Comparison of ENCODE assay signal across 23 mouse cellular contexts in genomic region chr6:37425833-37426232, GRCm38 (mm10). TPM values are rescaled to one million over a fixed set of nuclear protein-coding genes. Genes with fewer than 3 reads are reported as not detected.
DNase-seq lines count a peak whose midpoint lies in the region; ATAC-seq lines count a peak whose summit lies in the region.
"Had no signal": no experiment of that assay in that cellular context is flagged by ENCODE, and none has a peak within 500 bp of the region (broad histone marks: within the 10 kb centered on the region; RNA-seq: fewer than 3 reads in every experiment).

No protein-coding gene starts in this region.

- no peak overlapping the region for H3K4me3 ChIP-seq in heart, embryonic 10.5 days
- H3K4me3 ChIP-seq in kidney, embryonic 14.5 days (ENCODE audit: low read length) = no peak overlapping the region
- H3K4me3 ChIP-seq in lung, embryonic 15.5 days = no peak overlapping the region
- H3K4me3 ChIP-seq in limb, embryonic 15.5 days = no peak overlapping the region
- H3K4me3 ChIP-seq: hindbrain, embryonic 10.5 days; intestine, embryonic 15.5 days; kidney, embryonic 15.5 days; liver, embryonic 13.5 days; midbrain, embryonic 15.5 days; neural tube, embryonic 12.5 days had no signal

- H3K4me1 ChIP-seq in heart, embryonic 10.5 days = peaks cover 97% of the 10 kb centered on the region
- H3K4me1 ChIP-seq in kidney, embryonic 14.5 days (ENCODE audit: control insufficient read depth, insufficient read depth, low read length) = peaks cover 35% of the 10 kb centered on the region
- H3K4me1 ChIP-seq in lung, embryonic 15.5 days = peaks cover 94% of the 10 kb centered on the region
- peaks cover 89% of the 10 kb centered on the region for H3K4me1 ChIP-seq in limb, embryonic 15.5 days

- no peaks in the 10 kb centered on the region for H3K27me3 ChIP-seq in heart, embryonic 10.5 days (ENCODE audit: insufficient read depth, poor library complexity, severe bottlenecking)
- H3K27me3 ChIP-seq in kidney, embryonic 14.5 days (ENCODE audit: control insufficient read depth, insufficient read depth, low read length) = no peaks in the 10 kb centered on the region
- no peaks in the 10 kb centered on the region for H3K27me3 ChIP-seq in lung, embryonic 15.5 days
- H3K27me3 ChIP-seq in limb, embryonic 15.5 days = no peaks in the 10 kb centered on the region
- H3K27me3 ChIP-seq: intestine, embryonic 15.5 days; kidney, embryonic 15.5 days; liver, embryonic 13.5 days; midbrain, embryonic 15.5 days; neural tube, embryonic 12.5 days had no signal

- H3K36me3 ChIP-seq in heart, embryonic 10.5 days = peaks cover 36% of the 10 kb centered on the region
- peaks cover 7% of the 10 kb centered on the region; the same call in 1 of the 2 replicates for H3K36me3 ChIP-seq in kidney, embryonic 14.5 days (ENCODE audit: control insufficient read depth, insufficient read depth, low read length)
- no peaks in the 10 kb centered on the region for H3K36me3 ChIP-seq in lung, embryonic 15.5 days
- H3K36me3 ChIP-seq in limb, embryonic 15.5 days = peaks cover 9% of the 10 kb centered on the region; the same call in 1 of the 2 replicates
- H3K36me3 ChIP-seq: hindbrain, embryonic 10.5 days; intestine, embryonic 15.5 days; liver, embryonic 13.5 days; midbrain, embryonic 15.5 days; neural tube, embryonic 12.5 days had no signal

- peak overlapping the region; percentile 93 for H3K27ac ChIP-seq in heart, embryonic 10.5 days
- no peak overlapping the region for H3K27ac ChIP-seq in kidney, embryonic 14.5 days (ENCODE audit: low read depth, low read length)
- peak overlapping the region; percentile 92; the same call in 1 of the 2 replicates for H3K27ac ChIP-seq in lung, embryonic 15.5 days
- peak overlapping the region; percentile 86; the same call in 1 of the 2 replicates for H3K27ac ChIP-seq in limb, embryonic 15.5 days
- H3K27ac ChIP-seq: hindbrain, embryonic 10.5 days; intestine, embryonic 15.5 days; liver, embryonic 13.5 days; macrophage; midbrain, embryonic 15.5 days; neural tube, embryonic 12.5 days had no signal

- no peak overlapping the region for H3K9ac ChIP-seq in kidney, embryonic 14.5 days (ENCODE audit: low read depth, low read length)
- no peak overlapping the region for H3K9ac ChIP-seq in lung, embryonic 15.5 days
- no peak overlapping the region for H3K9ac ChIP-seq in limb, embryonic 15.5 days
- H3K9ac ChIP-seq: intestine, embryonic 15.5 days; kidney, embryonic 15.5 days; liver, embryonic 13.5 days; midbrain, embryonic 15.5 days; neural tube, embryonic 12.5 days had no signal

- no peak overlapping the region for H3K4me2 ChIP-seq in kidney, embryonic 14.5 days (replicated peaks; ENCODE audit: low read depth, low read length)
- no peak overlapping the region for H3K4me2 ChIP-seq in lung, embryonic 15.5 days
- H3K4me2 ChIP-seq in limb, embryonic 15.5 days = no peak overlapping the region
- H3K4me2 ChIP-seq: intestine, embryonic 15.5 days; kidney, embryonic 15.5 days; liver, embryonic 13.5 days; midbrain, embryonic 15.5 days; neural tube, embryonic 12.5 days had no signal

- 61% methylated on average over 3 of the region's 3 CpGs for WGBS in heart, embryonic 10.5 days
- 57% methylated on average over 3 of the region's 3 CpGs for WGBS in kidney, embryonic 14.5 days
- 44% methylated on average over 3 of the region's 3 CpGs for WGBS in lung, embryonic 15.5 days
- 68% methylated on average over 3 of the region's 3 CpGs for WGBS in limb, embryonic 15.5 days

- no peak for ATAC-seq in kidney, embryonic 14.5 days (ENCODE audit: low FRiP score, low TSS enrichment)
- ATAC-seq in lung, embryonic 15.5 days (ENCODE audit: borderline replicate concordance, extremely low read depth, low FRiP score, low TSS enrichment) = no peak
- ATAC-seq in limb, embryonic 15.5 days (ENCODE audit: insufficient number of reproducible peaks, low FRiP score, low TSS enrichment, low read depth) = no peak
- ATAC-seq: hindbrain, embryonic 16.5 days; intestine, embryonic 15.5 days; midbrain, embryonic 15.5 days had no signal

- no peaks in the 10 kb centered on the region for H3K9me3 ChIP-seq in heart, embryonic 10.5 days
- H3K9me3 ChIP-seq in kidney, embryonic 14.5 days (ENCODE audit: control insufficient read depth, low read length) = no peaks in the 10 kb centered on the region
- H3K9me3 ChIP-seq in lung, embryonic 15.5 days = no peaks in the 10 kb centered on the region
- no peaks in the 10 kb centered on the region for H3K9me3 ChIP-seq in limb, embryonic 15.5 days
- H3K9me3 ChIP-seq: hindbrain, embryonic 10.5 days; intestine, embryonic 15.5 days; kidney, embryonic 15.5 days; liver, embryonic 13.5 days; midbrain, embryonic 15.5 days; neural tube, embryonic 12.5 days had no signal

- DNase-seq in heart, embryonic 10.5 days (ENCODE audit: low spot score) = no peak
- DNase-seq in heart, adult 9 months (ENCODE audit: low spot score in 2 of 2) = no peak
- peak; percentile 13 for DNase-seq in kidney, adult 18-20 months
- DNase-seq in lung, postnatal 10 days = no peak
- no peak for DNase-seq in spleen, postnatal 4 days (ENCODE audit: low spot score in 2 of 2)
- DNase-seq: adrenal gland, adult 2 months; B cell, adult 2 months; cerebellum, adult 11 months; cerebellum, adult 9-11 months; kidney, postnatal 4 days; liver, embryonic 13.5 days; right cerebral cortex, postnatal 14 days; spleen, adult 18-20 months had no signal

RNA-seq across cellular contexts. Expression of gene Creb3l2, which starts 16.1 kb away (rescaled TPM):
- polyA plus RNA-seq in heart, embryonic 10.5 days (2016; fragmentation: Nextera tagmentation; extraction: Ambion mirVana) = 33.5 and 36.3 TPM in 2 replicates
- polyA plus RNA-seq in kidney, embryonic 14.5 days (2014; fragmentation: Nextera tagmentation; extraction: Ambion mirVana) = 21.3 and 34.2 TPM in 2 replicates
- 27.8 and 28.0 TPM in 2 replicates for polyA plus RNA-seq in lung, embryonic 15.5 days (2015; fragmentation: Nextera tagmentation; extraction: Ambion mirVana)
- 29.9 and 35.0 TPM in 2 replicates for polyA plus RNA-seq in limb, embryonic 15.5 days (2015; fragmentation: Nextera tagmentation; extraction: Ambion mirVana)
